ENCODE assay signal across 17 mouse cellular contexts in the genomic region with DNA sequence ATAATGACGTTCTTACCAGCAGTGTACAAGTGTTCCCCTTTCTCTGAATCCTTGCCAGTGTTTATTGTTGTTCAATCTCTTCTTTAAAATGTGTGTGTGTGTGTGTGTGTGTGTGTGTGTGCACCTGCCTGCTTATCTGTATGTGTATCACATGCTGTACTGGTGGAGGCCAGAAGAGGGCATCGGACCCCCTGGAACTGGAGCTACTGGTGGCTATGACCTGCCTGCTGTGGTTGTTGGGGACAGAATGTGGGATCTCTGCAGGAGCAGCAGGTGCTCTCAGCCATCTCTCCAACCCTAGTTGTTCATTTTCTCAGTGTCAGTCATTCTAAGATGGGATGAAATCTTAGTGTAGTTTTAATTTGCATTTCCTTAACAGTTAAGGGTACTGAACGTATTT.
A peak's percentile ranks its signal among the peaks of the same experiment; 100 is the strongest.
DNase-seq lines count a peak whose midpoint lies in the region; ATAC-seq lines count a peak whose summit lies in the region.
"Had no signal": no experiment of that assay in that cellular context is flagged by ENCODE, and none has a peak within 500 bp of the region (broad histone marks: within the 10 kb centered on the region; RNA-seq: fewer than 3 reads in every experiment).

No protein-coding gene starts in this region.

- no peak overlapping the region for H3K27ac ChIP-seq in hindbrain, embryonic 10.5 days
- H3K27ac ChIP-seq in hindbrain, embryonic 16.5 days (ENCODE audit: low read depth, low read length), result no peak overlapping the region
- H3K27ac ChIP-seq in midbrain, embryonic 10.5 days (replicated peaks), result no peak overlapping the region
- no peak overlapping the region for H3K27ac ChIP-seq in midbrain, embryonic 11.5 days (ENCODE audit: low read depth, low read length)
- H3K27ac ChIP-seq: embryonic facial prominence, embryonic 12.5 days; kidney, embryonic 15.5 days; left cerebral cortex, adult 2 months; liver, embryonic 15.5 days; midbrain, embryonic 13.5 days had no signal

- peak; percentile 23 for DNase-seq in hindbrain, embryonic 10.5 days (ENCODE audit: low spot score)
- DNase-seq in midbrain, embryonic 10.5 days (ENCODE audit: low spot score), result peak; percentile 17
- DNase-seq in midbrain, embryonic 11.5 days (ENCODE audit: low spot score, missing footprints), result no peak
- DNase-seq in R1 (ENCODE audit: low read depth, low spot score), result peak; percentile 35
- DNase-seq in splenic B cell, adult 2 months (ENCODE audit: low read depth, low spot score), result peak; percentile 34
- no peak for DNase-seq in spleen, postnatal 14 days (ENCODE audit: low spot score in 2 of 2)
- no peak for DNase-seq in urinary bladder, postnatal 4 days (ENCODE audit: low spot score in 2 of 2)
- DNase-seq: adrenal gland, adult 8-10 months; cerebellum, adult 18-20 months; heart, postnatal 36 days had no signal

- H3K9ac ChIP-seq in hindbrain, embryonic 16.5 days (ENCODE audit: low read depth, low read length), result no peak overlapping the region
- H3K9ac ChIP-seq in midbrain, embryonic 11.5 days (ENCODE audit: low read length), result no peak overlapping the region
- H3K9ac ChIP-seq: embryonic facial prominence, embryonic 12.5 days; kidney, embryonic 15.5 days; liver, embryonic 15.5 days; midbrain, embryonic 13.5 days had no signal

- peaks cover 4% of the 10 kb centered on the region; the same call in 1 of the 2 replicates for H3K9me3 ChIP-seq in hindbrain, embryonic 10.5 days
- no peaks in the 10 kb centered on the region for H3K9me3 ChIP-seq in hindbrain, embryonic 16.5 days (ENCODE audit: control insufficient read depth, low read length)
- no peaks in the 10 kb centered on the region for H3K9me3 ChIP-seq in midbrain, embryonic 10.5 days (replicated peaks)
- no peaks in the 10 kb centered on the region for H3K9me3 ChIP-seq in midbrain, embryonic 11.5 days (ENCODE audit: control insufficient read depth, low read length)
- H3K9me3 ChIP-seq: embryonic facial prominence, embryonic 12.5 days; kidney, embryonic 15.5 days; liver, embryonic 15.5 days; midbrain, embryonic 13.5 days had no signal

- no peaks in the 10 kb centered on the region for H3K36me3 ChIP-seq in hindbrain, embryonic 10.5 days
- H3K36me3 ChIP-seq in hindbrain, embryonic 16.5 days (ENCODE audit: control insufficient read depth, insufficient read depth, low read length), result no peaks in the 10 kb centered on the region
- H3K36me3 ChIP-seq in midbrain, embryonic 10.5 days, result no peaks in the 10 kb centered on the region
- no peaks in the 10 kb centered on the region for H3K36me3 ChIP-seq in midbrain, embryonic 11.5 days (ENCODE audit: control insufficient read depth, insufficient read depth, low read length)
- no peaks in the 10 kb centered on the region for H3K36me3 ChIP-seq in splenic B cell, adult 2 months (ENCODE audit: control insufficient read depth, insufficient read depth, low read length, poor library complexity, severe bottlenecking)
- H3K36me3 ChIP-seq: embryonic facial prominence, embryonic 12.5 days; kidney, embryonic 15.5 days; liver, embryonic 15.5 days; midbrain, embryonic 13.5 days had no signal

- H3K4me1 ChIP-seq in hindbrain, embryonic 10.5 days (replicated peaks), result peaks cover 4% of the 10 kb centered on the region; the same call in 1 of the 2 replicates
- no peaks in the 10 kb centered on the region for H3K4me1 ChIP-seq in hindbrain, embryonic 16.5 days (ENCODE audit: control insufficient read depth, insufficient read depth, low read depth, low read length)
- H3K4me1 ChIP-seq in midbrain, embryonic 10.5 days, result no peaks in the 10 kb centered on the region
- no peaks in the 10 kb centered on the region for H3K4me1 ChIP-seq in midbrain, embryonic 11.5 days (ENCODE audit: control insufficient read depth, insufficient read depth, low read length)
- H3K4me1 ChIP-seq: embryonic facial prominence, embryonic 12.5 days; kidney, embryonic 15.5 days; liver, embryonic 15.5 days; midbrain, embryonic 13.5 days had no signal

- H3K27me3 ChIP-seq in hindbrain, embryonic 10.5 days (ENCODE audit: insufficient read depth, poor library complexity, severe bottlenecking), result no peaks in the 10 kb centered on the region
- no peaks in the 10 kb centered on the region for H3K27me3 ChIP-seq in hindbrain, embryonic 16.5 days (replicated peaks; ENCODE audit: control insufficient read depth, insufficient read depth, low read length)
- no peaks in the 10 kb centered on the region for H3K27me3 ChIP-seq in midbrain, embryonic 10.5 days (ENCODE audit: low read depth, poor library complexity, severe bottlenecking)
- no peaks in the 10 kb centered on the region for H3K27me3 ChIP-seq in midbrain, embryonic 11.5 days (ENCODE audit: control insufficient read depth, insufficient read depth, low read length)
- H3K27me3 ChIP-seq in splenic B cell, adult 2 months (ENCODE audit: control insufficient read depth, insufficient read depth, low read length, poor library complexity, severe bottlenecking), result no peaks in the 10 kb centered on the region
- H3K27me3 ChIP-seq: embryonic facial prominence, embryonic 12.5 days; kidney, embryonic 15.5 days; liver, embryonic 15.5 days; midbrain, embryonic 13.5 days had no signal

- H3K4me3 ChIP-seq in hindbrain, embryonic 10.5 days, result no peak overlapping the region
- H3K4me3 ChIP-seq in hindbrain, embryonic 16.5 days (ENCODE audit: low read length), result no peak overlapping the region
- H3K4me3 ChIP-seq in midbrain, embryonic 10.5 days, result no peak overlapping the region
- no peak overlapping the region for H3K4me3 ChIP-seq in midbrain, embryonic 11.5 days (ENCODE audit: low read depth, low read length)
- H3K4me3 ChIP-seq: embryonic facial prominence, embryonic 12.5 days; kidney, embryonic 15.5 days; left cerebral cortex, adult 2 months; liver, embryonic 15.5 days; midbrain, embryonic 13.5 days had no signal

- 89% methylated on average over 3 of the region's 3 CpGs for WGBS in hindbrain, embryonic 10.5 days
- 93% methylated on average over 3 of the region's 3 CpGs for WGBS in hindbrain, embryonic 16.5 days
- 93% methylated on average over 3 of the region's 3 CpGs for WGBS in midbrain, embryonic 10.5 days
- 87% methylated on average over 3 of the region's 3 CpGs for WGBS in midbrain, embryonic 11.5 days

- no peak overlapping the region for H3K4me2 ChIP-seq in hindbrain, embryonic 16.5 days (ENCODE audit: low read length)
- H3K4me2 ChIP-seq in midbrain, embryonic 11.5 days, result no peak overlapping the region
- H3K4me2 ChIP-seq: embryonic facial prominence, embryonic 12.5 days; kidney, embryonic 15.5 days; liver, embryonic 15.5 days; midbrain, embryonic 13.5 days had no signal

- ATAC-seq in hindbrain, embryonic 16.5 days, result no peak
- no peak for ATAC-seq in midbrain, embryonic 11.5 days (ENCODE audit: low FRiP score)
- ATAC-seq: forebrain, embryonic 14.5 days; midbrain, embryonic 13.5 days had no signal

Comparison
In these comparisons a context has a peak if more than half of its experiments do, and no peak if none do; other contexts are left out.
1. DNase-seq: peak in hindbrain, embryonic 10.5 days (single experiment), midbrain, embryonic 10.5 days (single experiment), R1 (single experiment) and splenic B cell, adult 2 months (single experiment); none in midbrain, embryonic 11.5 days (single experiment), spleen, postnatal 14 days (0 of 2) and urinary bladder, postnatal 4 days (0 of 2).